Mouse (Mus musculus) olfactory bulb, adult 2 months (tissue): ENCODE measurements at regions not wholly inside any gene's neighbourhood (a gene's known extent, or its start where the extent isn't known, plus 50 kb on each side); places are given as distances from the start of the nearest gene placed in this dataset.

Experiments
- H3K27ac ChIP-seq: fragments of 200-500 bp; 2 replicates; pipeline ENCODE4 v1.5.1; 2012; ENCODE audit warnings: low read depth, low read length; ENCODE audit not compliant: insufficient read depth
- H3K4me1 ChIP-seq: fragments of 200-500 bp; 2 replicates; pipeline ENCODE4 v1.6.1; 2012; ENCODE audit warnings: low read length; ENCODE audit not compliant: control insufficient read depth, insufficient read depth
- H3K4me3 ChIP-seq: fragments of 200-500 bp; 2 replicates; pipeline ENCODE4 v1.5.1; 2012; ENCODE audit warnings: mild to moderate bottlenecking, low read depth, low read length, moderate library complexity; ENCODE audit not compliant: insufficient read depth
- CTCF ChIP-seq: fragments of 200-500 bp; IDR thresholded peaks from 2 replicates; pipeline ENCODE4 v1.5.1; 2012; ENCODE audit warnings: low read depth, mild to moderate bottlenecking, low read length, moderate library complexity; ENCODE audit not compliant: insufficient read depth
- POLR2A ChIP-seq: fragments of 200-500 bp; IDR thresholded peaks from 2 replicates; pipeline ENCODE4 v1.6.1; 2012; ENCODE audit warnings: mild to moderate bottlenecking, low read depth, low read length, moderate library complexity; ENCODE audit not compliant: insufficient read depth
- WGBS: fragments of 180-500 bp; shearing (Covaris S2); methylation state at CpG from one replicate; pipeline ENCODE4 v1.1.7; 2018; 5-methylcytosine and 5-hydroxymethylcytosine counted together

DNA sequence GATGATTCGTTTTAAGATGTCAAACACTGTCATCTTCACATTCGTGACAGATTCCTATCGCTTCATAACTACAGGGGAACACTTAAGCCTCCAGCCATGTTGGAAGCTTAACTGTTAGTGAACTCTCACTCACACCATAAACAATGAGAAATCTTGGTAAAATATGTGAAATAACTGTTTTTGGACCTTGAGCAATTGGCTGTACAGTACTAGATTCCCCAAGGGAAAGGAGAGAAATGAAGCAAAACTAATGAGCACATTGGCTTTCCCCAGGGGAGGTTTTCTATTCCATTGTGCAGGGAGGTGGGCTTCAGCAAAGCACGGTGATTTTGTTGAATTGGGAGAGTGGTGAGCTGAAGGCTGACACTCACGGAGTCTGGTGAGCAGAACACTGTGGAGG, 56.0 kb upstream of the Osr1 start:
- Histone ChIP-seq H3K4me3 (no peak overlapping the region), H3K4me1 (no peaks in the 10 kb centered on the region), H3K27ac (no peak overlapping the region)
- TF ChIP-seq POLR2A: no peak
- no peak for TF ChIP-seq CTCF
- WGBS: 63% methylated on average over 5 of the region's 5 CpGs

DNA sequence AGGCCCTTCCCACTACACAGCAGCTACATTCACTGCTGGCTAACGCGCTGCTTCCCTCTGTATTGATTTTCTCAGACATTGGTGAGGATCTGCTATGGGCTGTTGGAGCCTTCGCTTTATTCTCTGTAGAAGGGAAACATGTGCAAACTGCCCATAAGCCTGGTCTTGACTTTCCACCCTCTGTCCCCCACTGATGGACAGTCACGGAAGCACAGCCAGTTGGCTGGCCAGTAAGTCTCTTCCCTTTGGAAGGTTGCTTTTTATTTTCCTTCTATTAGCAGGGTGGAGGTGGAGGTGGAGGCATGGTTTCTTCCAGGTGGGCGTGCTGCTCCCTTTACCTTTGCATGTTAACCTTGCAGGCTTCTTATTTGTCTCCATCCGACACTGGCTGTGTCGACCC, 51.1 kb upstream of the Osr1 start:
- TF ChIP-seq POLR2A: no peak
- no peak for TF ChIP-seq CTCF
- 82% methylated on average over 7 of the region's 7 CpGs for WGBS

DNA sequence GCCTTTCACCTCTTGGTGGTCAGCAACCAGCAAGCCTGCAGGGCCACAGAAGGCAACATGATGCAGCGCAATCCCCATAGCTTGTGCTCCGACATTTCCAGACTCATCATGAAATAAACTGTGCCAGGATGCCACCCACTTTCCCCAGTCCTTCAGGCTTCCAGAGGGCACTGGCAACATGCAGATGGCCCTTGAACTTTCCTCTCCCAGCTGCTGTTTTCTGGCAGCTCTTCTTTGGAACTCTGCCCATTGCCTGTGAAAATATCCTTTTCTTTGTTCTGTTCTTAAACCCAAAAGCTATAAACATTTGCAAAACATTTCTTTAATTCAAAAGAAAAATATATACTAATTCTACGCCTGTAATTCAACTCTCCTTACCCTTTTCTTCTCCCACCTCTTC, 50.6 kb upstream of the Osr1 start:
- H3K4me1 ChIP-seq: peaks cover 3% of the 10 kb centered on the region; the same call in 1 of the 2 replicates
- TF ChIP-seq CTCF: no peak
- TF ChIP-seq POLR2A: no peak
- no peak overlapping the region for H3K4me3 ChIP-seq
- H3K27ac ChIP-seq: no peak overlapping the region
- 39% methylated on average over 3 of the region's 3 CpGs for WGBS

More for the DNA sequence above, 51.1 kb upstream of the Osr1 start:
- Histone ChIP-seq H3K4me3 (no peak overlapping the region), H3K4me1 (peaks cover 3% of the 10 kb centered on the region; the same call in 1 of the 2 replicates), H3K27ac (no peak overlapping the region)
